Mouse (Mus musculus): ENCODE results near the gene Btg2. TPM values are rescaled to one million over a fixed set of nuclear protein-coding genes. Genes with fewer than 3 reads are reported as not detected.

The Btg2 gene
- polyA plus RNA-seq, 1 experiment from 2014 or later, result 33.1 TPM

DNA sequence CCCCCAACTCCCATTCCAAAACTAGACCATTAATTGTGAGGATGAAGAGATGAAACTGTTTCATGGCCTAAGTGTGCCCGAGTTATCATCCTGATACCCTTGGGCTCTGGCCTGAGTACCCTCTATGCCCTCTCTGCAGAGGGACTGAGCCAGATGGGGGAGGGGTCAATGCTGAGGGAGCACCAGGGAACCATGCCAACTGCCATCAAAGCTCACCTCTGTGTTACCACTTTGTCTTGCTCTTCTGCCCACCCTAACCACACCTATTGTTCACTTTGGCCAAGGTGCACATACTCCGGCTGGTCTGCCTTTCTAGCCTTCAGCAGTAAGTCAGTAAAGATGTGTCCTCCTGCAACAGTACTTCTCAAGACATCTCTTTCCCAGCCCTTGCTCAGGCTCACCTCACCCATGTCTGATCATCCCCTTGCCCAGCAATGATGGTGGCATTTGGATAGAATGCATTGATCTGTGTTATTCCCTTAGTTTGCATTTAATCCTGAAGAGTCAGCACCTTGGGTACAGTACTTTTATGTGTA, 14.6 kb downstream of the Btg2 start:
- Histone ChIP-seq H3K4me2 (no peak overlapping the region), H3K27ac (replicated peaks) (peak overlapping the region; percentile 100), H3K36me3 (no peaks in the 10 kb centered on the region), H3K27me3 (replicated peaks) (no peaks in the 10 kb centered on the region), H3K9ac (no peak overlapping the region), H3K4me3 (no peak overlapping the region), H3K9me3 (no peaks in the 10 kb centered on the region), H3K4me1 (peaks cover 74% of the 10 kb centered on the region)
- 92% methylated on average over 2 of the region's 2 CpGs for WGBS
- no peak for ATAC-seq (ENCODE audit: extremely low read depth, insufficient number of reproducible peaks, low FRiP score, low TSS enrichment)

DNA sequence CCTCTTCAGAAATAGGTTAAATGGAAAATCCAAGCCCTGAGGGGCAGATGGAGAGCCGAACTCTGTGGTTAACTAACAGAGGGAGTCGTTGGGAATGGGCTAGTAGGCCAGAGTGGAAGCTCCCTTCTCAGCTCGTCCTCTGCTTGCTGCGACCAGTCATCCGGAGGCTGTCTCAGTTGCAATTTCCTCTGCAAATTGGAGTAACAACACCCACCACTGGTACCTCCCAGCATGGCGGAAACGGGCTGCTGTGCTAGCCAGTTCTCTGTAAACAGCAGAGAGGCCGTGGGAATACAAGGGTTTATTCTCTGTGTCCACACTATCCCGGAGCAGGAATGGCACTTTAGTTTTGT, 15.2 kb downstream of the Btg2 start:
- peak overlapping the region; percentile 35 for H3K4me3 ChIP-seq
- ATAC-seq (ENCODE audit: extremely low read depth, insufficient number of reproducible peaks, low FRiP score, low TSS enrichment), result no peak
- WGBS, result 29% methylated on average over 9 of the region's 9 CpGs

DNA sequence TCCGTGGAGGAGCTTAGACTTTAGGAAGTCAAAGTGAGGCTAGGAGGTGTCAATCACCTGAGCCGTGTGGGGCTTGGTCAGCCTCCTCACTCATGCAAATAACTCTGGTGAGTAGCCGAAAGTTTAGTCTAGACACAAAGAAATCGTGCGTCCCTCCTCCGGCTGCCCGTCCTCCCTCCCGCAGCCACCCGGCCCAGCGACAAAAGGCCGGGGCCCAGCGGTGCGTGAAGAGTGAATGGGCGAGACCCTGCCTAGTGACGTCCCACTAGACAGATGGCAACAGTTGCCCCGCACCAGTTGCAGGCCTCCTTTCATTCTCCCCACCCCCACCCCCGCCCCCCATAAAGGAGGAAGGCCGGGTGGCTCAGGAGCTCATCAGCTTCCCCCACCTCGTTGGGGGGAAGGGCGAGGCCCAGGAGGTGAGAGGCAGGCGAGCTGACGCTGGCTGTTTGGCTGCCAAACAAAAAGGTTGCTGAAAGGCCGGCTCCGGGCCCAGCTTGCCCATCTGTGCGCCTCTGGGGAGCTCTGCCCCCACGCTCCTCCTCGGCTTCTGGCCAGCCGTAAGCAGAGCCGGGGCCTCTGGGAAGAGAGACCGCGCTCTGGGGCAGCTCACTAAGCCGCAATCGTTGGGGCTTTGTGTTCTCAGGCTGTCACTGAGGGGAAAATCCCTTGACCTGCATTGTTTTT, 15.7 kb downstream of the Btg2 start:
- Histone ChIP-seq H3K36me3 (no peaks in the 10 kb centered on the region), H3K4me3 (peak overlapping the region; percentile 35), H3K4me2 (peak overlapping the region; percentile 91), H3K27me3 (replicated peaks) (peaks cover under 1% of the 10 kb centered on the region; the same call in 1 of the 2 replicates), H3K27ac (replicated peaks) (peak overlapping the region; percentile 100), H3K9me3 (no peaks in the 10 kb centered on the region), H3K9ac (peak overlapping the region; percentile 77), H3K4me1 (peaks cover 74% of the 10 kb centered on the region)
- ATAC-seq (ENCODE audit: extremely low read depth, insufficient number of reproducible peaks, low FRiP score, low TSS enrichment), result no peak
- WGBS, result 5% methylated on average over 33 of the region's 33 CpGs

More for the DNA sequence above, 15.2 kb downstream of the Btg2 start:
- Histone ChIP-seq H3K27me3 (replicated peaks) (no peaks in the 10 kb centered on the region), H3K9me3 (no peaks in the 10 kb centered on the region), H3K4me2 (peak overlapping the region; percentile 91), H3K27ac (replicated peaks) (peak overlapping the region; percentile 100), H3K36me3 (no peaks in the 10 kb centered on the region), H3K9ac (peak overlapping the region; percentile 77), H3K4me1 (peaks cover 74% of the 10 kb centered on the region)

DNA sequence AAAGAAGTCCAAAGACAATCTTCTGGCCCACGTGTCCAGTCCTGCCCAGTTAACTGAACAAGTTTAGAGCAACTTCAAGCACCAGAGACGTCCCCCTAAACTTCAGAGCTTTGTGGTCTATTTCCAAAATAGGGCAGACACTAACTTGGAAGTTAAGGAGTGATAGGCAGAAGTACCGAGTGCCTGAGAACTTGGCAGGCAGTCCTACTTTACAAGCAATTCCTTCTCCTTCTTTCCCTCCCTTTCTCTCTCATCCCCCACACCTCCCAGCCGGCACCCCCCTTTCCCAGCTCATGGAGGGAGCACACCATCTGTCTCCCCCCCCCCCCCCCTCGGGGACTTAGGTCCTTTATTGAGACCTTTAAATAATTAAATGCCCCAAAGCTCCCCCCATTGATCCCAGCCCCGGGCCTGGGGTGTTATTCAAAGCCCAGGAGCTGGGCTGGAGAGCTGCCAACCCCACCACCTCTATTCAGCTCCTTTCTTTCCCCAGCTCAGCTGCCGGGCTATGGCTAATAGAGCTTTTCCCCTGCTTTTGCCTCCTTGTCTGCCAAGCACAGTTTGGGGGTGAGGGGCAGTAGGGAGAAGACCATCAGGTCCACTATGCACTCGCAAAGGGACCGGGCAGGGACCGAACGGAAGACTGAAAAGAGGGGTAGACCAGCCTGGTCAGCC, 16.4 kb downstream of the Btg2 start:
- Histone ChIP-seq H3K27me3 (replicated peaks) (peaks cover 6% of the 10 kb centered on the region; the same call in 1 of the 2 replicates), H3K9ac (peak overlapping the region; percentile 77), H3K9me3 (no peaks in the 10 kb centered on the region), H3K4me2 (peak overlapping the region; percentile 91), H3K4me3 (peak overlapping the region; percentile 35), H3K4me1 (peaks cover 74% of the 10 kb centered on the region), H3K36me3 (no peaks in the 10 kb centered on the region), H3K27ac (replicated peaks) (peak overlapping the region; percentile 100)
- ATAC-seq (ENCODE audit: extremely low read depth, insufficient number of reproducible peaks, low FRiP score, low TSS enrichment), result no peak
- WGBS, result 22% methylated on average over 11 of the region's 11 CpGs

DNA sequence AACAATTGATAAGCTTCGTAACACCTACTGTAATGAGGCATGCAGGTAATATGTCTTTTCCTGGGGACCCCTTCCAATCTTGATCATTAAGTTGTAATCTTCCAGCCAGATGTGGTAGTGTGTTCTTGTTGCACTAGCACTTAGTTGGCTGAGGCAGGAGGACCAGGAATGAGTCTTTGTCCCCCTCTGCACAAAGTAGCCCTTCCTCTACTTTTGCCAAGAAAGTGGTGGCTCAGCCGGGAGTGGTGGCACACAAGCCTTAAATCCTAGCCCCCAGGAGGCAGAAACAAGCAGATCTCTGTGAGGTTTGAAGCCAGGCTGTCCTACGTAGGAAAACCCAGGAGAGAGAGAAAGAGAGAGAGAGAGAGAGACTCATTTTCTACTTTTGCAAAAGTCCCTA, 17.0 kb downstream of the Btg2 start:
- H3K4me2 ChIP-seq, result peak overlapping the region; percentile 91
- H3K9ac ChIP-seq, result no peak overlapping the region; the same call in none of the 2 replicates
- H3K36me3 ChIP-seq, result no peaks in the 10 kb centered on the region
- peak overlapping the region; percentile 100 for H3K27ac ChIP-seq (replicated peaks)
- H3K4me1 ChIP-seq, result peaks cover 69% of the 10 kb centered on the region
- WGBS, result 81% methylated on average over 3 of the region's 3 CpGs
- no peaks in the 10 kb centered on the region for H3K9me3 ChIP-seq
- peaks cover 6% of the 10 kb centered on the region; the same call in 1 of the 2 replicates for H3K27me3 ChIP-seq (replicated peaks)
- H3K4me3 ChIP-seq, result no peak overlapping the region
- ATAC-seq (ENCODE audit: extremely low read depth, insufficient number of reproducible peaks, low FRiP score, low TSS enrichment), result no peak

DNA sequence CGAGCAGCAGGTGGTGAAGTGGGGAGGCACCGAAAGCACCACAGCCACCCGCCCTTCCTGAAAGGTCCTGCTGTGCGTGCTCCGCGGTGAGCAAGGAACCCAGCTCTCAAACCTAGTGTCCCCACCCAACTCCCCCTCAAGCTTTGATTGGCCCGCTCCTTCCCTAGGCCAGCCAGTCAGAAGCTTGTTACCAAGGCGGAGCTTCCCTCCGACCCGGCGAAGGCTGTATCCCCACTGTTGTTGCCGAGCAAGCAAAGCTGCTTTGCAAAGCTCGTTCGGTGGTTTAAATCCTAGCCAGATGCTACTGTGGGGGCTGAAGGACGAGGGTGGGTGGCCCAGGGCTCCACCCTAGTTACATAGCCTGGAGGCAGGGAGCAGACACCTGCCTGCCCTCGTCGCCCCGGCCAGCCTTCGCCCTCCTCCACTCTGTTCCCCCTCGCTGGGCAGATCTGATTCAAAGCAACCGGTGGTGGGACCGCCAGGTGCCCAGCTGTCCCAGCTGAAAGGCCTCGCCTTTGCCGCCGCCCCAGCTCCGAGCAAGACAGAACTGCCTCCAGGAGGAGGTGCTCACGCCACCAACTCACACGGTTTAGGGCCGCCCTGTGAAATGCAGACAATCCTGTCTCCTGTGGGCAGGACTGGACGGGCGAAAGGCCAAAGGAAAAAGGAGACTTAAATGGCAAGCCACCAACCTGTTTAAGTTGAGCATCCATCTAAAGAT, 17.9 kb downstream of the Btg2 start:
- peak overlapping the region; percentile 100 for H3K27ac ChIP-seq (replicated peaks)
- peak overlapping the region; percentile 52 for H3K4me3 ChIP-seq
- H3K27me3 ChIP-seq (replicated peaks), result peaks cover 6% of the 10 kb centered on the region; the same call in 1 of the 2 replicates
- peak overlapping the region; percentile 91 for H3K4me2 ChIP-seq
- no peaks in the 10 kb centered on the region for H3K36me3 ChIP-seq
- peak; percentile 87 for ATAC-seq (ENCODE audit: extremely low read depth, insufficient number of reproducible peaks, low FRiP score, low TSS enrichment)
- H3K4me1 ChIP-seq, result peaks cover 61% of the 10 kb centered on the region
- WGBS, result 2% methylated on average over 31 of the region's 31 CpGs
- H3K9ac ChIP-seq, result peak overlapping the region; percentile 86
- no peaks in the 10 kb centered on the region for H3K9me3 ChIP-seq

DNA sequence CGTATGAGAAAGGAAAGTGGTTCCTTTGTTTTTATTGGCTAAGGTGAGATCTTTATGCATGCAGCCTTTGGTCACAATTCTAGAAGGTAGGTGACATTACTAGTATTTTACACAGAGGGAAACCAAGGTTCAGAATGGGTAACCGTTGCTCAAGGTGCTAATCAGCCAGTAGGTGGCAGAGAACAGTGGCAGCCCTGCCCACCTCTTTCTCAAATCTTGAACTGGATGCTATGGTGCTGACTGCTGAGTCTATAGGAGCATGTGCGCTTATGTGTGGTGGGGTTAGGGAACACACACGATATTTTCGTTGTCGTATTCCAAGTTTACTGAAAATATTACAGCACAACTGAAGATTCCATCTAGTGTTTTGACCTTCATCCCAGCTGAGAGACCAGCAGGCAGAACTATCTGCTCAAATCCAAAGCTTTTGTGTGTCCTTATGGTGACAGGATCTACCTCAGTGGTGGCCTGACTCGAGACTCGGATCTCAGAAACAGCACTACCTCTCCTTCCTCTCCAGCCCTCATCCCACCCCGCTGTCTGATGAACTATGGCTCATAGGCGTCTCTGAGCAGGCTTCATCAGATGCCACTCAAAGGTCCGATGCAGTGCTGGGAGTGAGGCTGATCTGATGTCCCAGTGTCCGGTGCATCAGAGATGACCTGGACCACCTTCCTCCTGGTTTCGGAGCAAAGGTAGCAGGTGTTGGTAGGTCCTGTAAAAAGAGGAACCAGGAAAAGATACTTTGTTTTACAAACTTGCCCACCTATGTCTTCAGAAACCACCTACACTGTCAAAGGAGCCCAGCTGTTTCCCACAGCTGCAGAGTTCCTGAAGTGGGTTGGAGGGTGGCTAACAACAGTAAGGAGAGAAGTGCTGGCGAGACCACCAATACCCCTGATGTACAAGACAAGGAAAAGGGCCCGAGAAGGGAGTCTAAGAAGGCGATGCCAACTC, 18.9 kb downstream of the Btg2 start:
- peak overlapping the region; percentile 91 for H3K4me2 ChIP-seq
- H3K27ac ChIP-seq (replicated peaks), result peak overlapping the region; percentile 100
- H3K4me1 ChIP-seq, result peaks cover 63% of the 10 kb centered on the region
- H3K4me3 ChIP-seq, result peak overlapping the region; percentile 52
- peak overlapping the region; percentile 86 for H3K9ac ChIP-seq
- 69% methylated on average over 16 of the region's 16 CpGs for WGBS
- peaks cover 6% of the 10 kb centered on the region; the same call in 1 of the 2 replicates for H3K27me3 ChIP-seq (replicated peaks)
- no peaks in the 10 kb centered on the region for H3K36me3 ChIP-seq
- no peak for ATAC-seq (ENCODE audit: extremely low read depth, insufficient number of reproducible peaks, low FRiP score, low TSS enrichment)
- no peaks in the 10 kb centered on the region for H3K9me3 ChIP-seq

DNA sequence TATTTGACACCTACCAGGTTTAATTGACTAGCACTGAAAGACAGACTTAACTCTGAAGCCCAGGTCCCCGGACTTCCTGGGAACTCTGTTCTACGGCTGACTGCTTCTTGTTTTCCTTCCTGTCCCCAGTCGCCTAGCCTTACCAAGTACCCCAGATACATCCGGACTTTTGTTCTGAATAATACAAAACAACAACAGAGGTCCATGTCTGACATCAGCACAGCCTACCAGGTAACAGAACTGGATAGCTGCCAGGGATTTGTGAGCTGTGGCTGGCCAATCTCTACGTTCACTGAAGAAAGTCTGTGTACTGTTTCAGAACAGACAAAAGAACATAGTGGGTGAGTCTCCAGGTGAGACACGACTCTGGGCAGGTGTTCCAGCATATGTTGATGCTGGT, 20.1 kb downstream of the Btg2 start:
- peaks cover 56% of the 10 kb centered on the region for H3K4me1 ChIP-seq
- no peak for ATAC-seq (ENCODE audit: extremely low read depth, insufficient number of reproducible peaks, low FRiP score, low TSS enrichment)
- H3K4me2 ChIP-seq, result no peak overlapping the region
- H3K27me3 ChIP-seq (replicated peaks), result peaks cover 6% of the 10 kb centered on the region; the same call in 1 of the 2 replicates
- WGBS, result 61% methylated on average over 6 of the region's 6 CpGs
- no peak overlapping the region for H3K27ac ChIP-seq (replicated peaks)
- H3K4me3 ChIP-seq, result no peak overlapping the region
- H3K9ac ChIP-seq, result no peak overlapping the region
- no peaks in the 10 kb centered on the region for H3K36me3 ChIP-seq
- no peaks in the 10 kb centered on the region for H3K9me3 ChIP-seq

DNA sequence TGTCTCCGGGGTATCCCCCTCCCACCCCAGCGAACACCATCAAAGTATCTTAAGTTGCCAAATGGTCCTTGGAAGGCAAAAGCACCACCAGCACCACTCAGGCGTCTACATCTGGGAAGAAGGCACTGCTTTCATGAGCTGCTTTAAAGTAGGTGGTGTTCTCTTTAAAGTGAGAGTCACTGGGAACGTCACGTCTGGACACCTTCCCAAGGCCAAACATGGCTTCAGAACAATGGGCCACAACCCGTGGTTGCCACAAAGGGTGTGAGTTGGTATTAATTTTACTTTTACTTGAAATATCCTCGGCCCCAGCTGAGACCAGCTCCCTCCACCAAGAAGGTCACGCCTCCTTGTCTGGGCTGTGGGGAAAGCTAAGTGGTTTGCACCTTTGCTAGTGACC, 21.2 kb downstream of the Btg2 start:
- ATAC-seq (ENCODE audit: extremely low read depth, insufficient number of reproducible peaks, low FRiP score, low TSS enrichment), result no peak
- Histone ChIP-seq H3K27ac (replicated peaks) (no peak overlapping the region), H3K4me2 (no peak overlapping the region), H3K9ac (no peak overlapping the region), H3K4me3 (no peak overlapping the region), H3K4me1 (peaks cover 45% of the 10 kb centered on the region), H3K9me3 (no peaks in the 10 kb centered on the region), H3K27me3 (replicated peaks) (peaks cover 6% of the 10 kb centered on the region; the same call in 1 of the 2 replicates), H3K36me3 (no peaks in the 10 kb centered on the region)
- 69% methylated on average over 8 of the region's 8 CpGs for WGBS

DNA sequence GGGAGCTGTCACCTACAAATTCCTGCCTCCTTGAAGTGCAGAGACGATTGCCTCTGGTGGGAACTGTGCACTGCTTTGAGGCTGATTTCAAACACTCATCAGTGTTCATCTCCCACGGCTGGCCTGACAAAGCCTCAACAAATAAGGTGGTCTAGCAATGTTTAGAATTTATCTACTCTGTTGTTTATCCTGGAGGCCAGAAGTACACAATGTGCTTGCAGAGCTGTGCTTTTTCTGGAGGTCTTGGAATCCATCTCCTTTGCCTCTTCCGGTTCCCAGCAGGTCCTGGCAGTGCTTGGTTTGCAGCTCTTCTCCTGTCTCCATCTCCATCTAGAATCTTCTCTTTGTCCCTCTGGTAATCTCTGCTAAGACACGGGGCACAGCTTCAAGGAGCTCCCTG, 22.6 kb downstream of the Btg2 start:
- Histone ChIP-seq H3K27ac (replicated peaks) (no peak overlapping the region), H3K4me3 (no peak overlapping the region), H3K27me3 (replicated peaks) (peaks cover 6% of the 10 kb centered on the region), H3K4me1 (peaks cover 30% of the 10 kb centered on the region), H3K9me3 (no peaks in the 10 kb centered on the region), H3K9ac (no peak overlapping the region), H3K4me2 (no peak overlapping the region), H3K36me3 (no peaks in the 10 kb centered on the region)
- no peak for ATAC-seq (ENCODE audit: extremely low read depth, insufficient number of reproducible peaks, low FRiP score, low TSS enrichment)
- 68% methylated on average over 4 of the region's 4 CpGs for WGBS

Measured in heart, embryonic 13.5 days (tissue).